Mouse (Mus musculus) liver, adult 10 weeks (tissue): ENCODE data around the gene Zcchc2. TPM values are rescaled to one million over a fixed set of nuclear protein-coding genes. Genes with fewer than 3 reads are reported as not detected.

Experiments
- polyA plus RNA-seq: library from polyadenylated mRNA; stranded (reverse); fragments of 350-450 nt; fragmentation: Illumina TruSeq; extraction: RNeasy Lipid Tissue Mini Kit (QIAGEN cat#74804); gene quantifications from one replicate; pipeline ENCODE4 v1.2.3, GENCODE M21; 2014; ENCODE audit warnings: low read depth, low replicate concordance

Gene Zcchc2
- polyA plus RNA-seq = 19.4 TPM

GRCm38 (mm10) chr1:105990138-105990821 is at the start of gene Zcchc2:
Gene Zcchc2, plus strand, starts transcription at chr1:105990406.

Other genes starting within 250 kb of the Zcchc2 start
- gene Tnfrsf11a, start 209.7 kb upstream of the Zcchc2 start, polyA plus RNA-seq = 0.74 TPM
- gene Phlpp1, start 181.3 kb downstream of the Zcchc2 start, polyA plus RNA-seq = 5.8 TPM